Mouse (Mus musculus): Measurements from ENCODE around the gene Cnr2. TPM values are rescaled to one million over a fixed set of nuclear protein-coding genes. Genes with fewer than 3 reads are reported as not detected.
A peak's percentile ranks its signal among the peaks of the same experiment; 100 is the strongest.

Gene Cnr2
- total RNA-seq, 4 experiments from 2014 or later = 0.13 to 0.74 (median 0.40) TPM

GRCm38 (mm10) chr4:135962946-135963345 lies 67.8 kb downstream of the Cnr2 start:
- DNase-seq (ENCODE audit: low spot score in 2 of 2) = no peak

- peak; percentile 89 to 95 for DNase-seq (ENCODE audit: low spot score in 2 of 2)
Measured at GRCm38 (mm10) chr4:135963457-135964193, 68.4 kb downstream of the Cnr2 start, which contains the start of gene Gale. Gene Gale (plus strand): TSS chr4:135963727.

- peak in 1 of 2 experiments; percentile 64 for DNase-seq (ENCODE audit: low spot score in 2 of 2)
Measured at GRCm38 (mm10) chr4:135964426-135964825, 69.2 kb downstream of the Cnr2 start.

GRCm38 (mm10) chr4:135965113-135965512 lies 69.9 kb downstream of the Cnr2 start:
- no peak for DNase-seq (ENCODE audit: low spot score in 2 of 2)

GRCm38 (mm10) chr4:135966283-135966682 lies 71.1 kb downstream of the Cnr2 start:
- no peak for DNase-seq (ENCODE audit: low spot score in 2 of 2)

GRCm38 (mm10) chr4:135967086-135967760 lies 72.0 kb downstream of the Cnr2 start:
- DNase-seq (ENCODE audit: low spot score in 2 of 2) = no peak

GRCm38 (mm10) chr4:135968271-135968869 lies 73.2 kb downstream of the Cnr2 start:
- DNase-seq (ENCODE audit: low spot score in 2 of 2) = no peak

- DNase-seq (ENCODE audit: low spot score in 2 of 2) = no peak
Measured at GRCm38 (mm10) chr4:135969070-135969750, 74.0 kb downstream of the Cnr2 start.

Other genes starting within 250 kb of the Cnr2 start
- gene Ifnlr1, start 209.1 kb upstream of the Cnr2 start, total RNA-seq (2022) = under 1 TPM; 0.27 to 0.37 (median 0.32) TPM
- gene Il22ra1, start 167.2 kb upstream of the Cnr2 start, total RNA-seq (2022) = under 1 TPM in 1 of 4 experiments, not detected in 3; 0.14 TPM
- gene Myom3, start 135.7 kb upstream of the Cnr2 start, total RNA-seq (2022) = 1 to 10 TPM in 3 of 4 experiments, under 1 TPM in 1; 0.98 to 1.7 (median 1.1) TPM
- 10 to 100 TPM; 60.1 to 69.5 (median 63.3) TPM for gene Srsf10, start 39.6 kb upstream of the Cnr2 start, total RNA-seq (2022)
- gene Pnrc2, start 21.5 kb upstream of the Cnr2 start, total RNA-seq (2022) = 10 to 100 TPM; 39.6 to 49.8 (median 44.9) TPM
- 10 to 100 TPM; 33.5 to 54.6 (median 51.0) TPM for gene Fuca1, start 25.3 kb downstream of the Cnr2 start, total RNA-seq (2022)
- 10 to 100 TPM; 35.7 to 39.3 (median 37.6) TPM for gene Hmgcl, start 51.1 kb downstream of the Cnr2 start, total RNA-seq (2022)
- 10 to 100 TPM; 21.7 to 26.5 (median 23.4) TPM for gene Gale, start 68.3 kb downstream of the Cnr2 start, total RNA-seq (2022)
- gene Lypla2, start 77.2 kb downstream of the Cnr2 start, total RNA-seq (2022) = 10 to 100 TPM; 77.5 to 92.7 (median 82.3) TPM
- gene Pithd1, start 91.9 kb downstream of the Cnr2 start, total RNA-seq (2022) = 10 to 100 TPM; 82.0 to 99.8 (median 91.3) TPM
- 10 to 100 TPM; 28.3 to 29.0 (median 28.6) TPM for gene Eloa, start 126.4 kb downstream of the Cnr2 start, total RNA-seq (2022)
- 100 to 1,000 TPM; 194 to 341 (median 271) TPM for gene Rpl11, start 158.0 kb downstream of the Cnr2 start, total RNA-seq (2022)
- 10 to 100 TPM; 34.7 to 39.3 (median 38.4) TPM for gene Id3, start 248.1 kb downstream of the Cnr2 start, total RNA-seq (2022)